Mouse (Mus musculus) myocyte (in vitro differentiated cells): ENCODE data around the gene Dnm1. TPM values are rescaled to one million over a fixed set of nuclear protein-coding genes. Genes with fewer than 3 reads are reported as not detected.

Source experiments
- H3K27me3 ChIP-seq: one replicate; pipeline ENCODE4 v1.6.1; 2011; ENCODE audit not compliant: control insufficient read depth, insufficient read depth, insufficient read length
- H3K36me3 ChIP-seq: one replicate; pipeline ENCODE4 v1.6.1; 2011; ENCODE audit not compliant: control insufficient read depth, insufficient read depth
- H3K4me2 ChIP-seq: one replicate; pipeline ENCODE4 v1.6.1; 2011; ENCODE audit warnings: low read depth, control low read depth
- H3K4me3 ChIP-seq: one replicate; pipeline ENCODE4 v1.5.1; 2011; ENCODE audit warnings: mild to moderate bottlenecking, control low read depth, moderate library complexity
- H3K79me2 ChIP-seq: one replicate; pipeline ENCODE4 v1.6.1; 2011; ENCODE audit not compliant: control insufficient read depth, insufficient read depth
- H3ac ChIP-seq: one replicate; pipeline ENCODE4 v1.6.1; 2011; ENCODE audit not compliant: control insufficient read depth, insufficient read length
- CEBPB ChIP-seq: IDR thresholded peaks from 2 replicates; pipeline ENCODE4 v1.6.1; 2011; ENCODE audit warnings: mild to moderate bottlenecking, moderate library complexity; ENCODE audit not compliant: poor library complexity, insufficient read depth, severe bottlenecking
- E2F4 ChIP-seq: IDR thresholded peaks from one replicate; pipeline ENCODE4 v1.6.1; 2011; ENCODE audit warnings: mild to moderate bottlenecking, control low read depth, moderate library complexity; ENCODE audit not compliant: insufficient read depth
- MAX ChIP-seq: IDR thresholded peaks from one replicate; pipeline ENCODE4 v1.6.1; 2011; ENCODE audit warnings: low read depth, mild to moderate bottlenecking, control low read depth
- MYOD1 ChIP-seq, 3 experiments: IDR thresholded peaks; one replicate each; pipeline ENCODE4 v1.6.1; 2011; ENCODE audit warnings: control low read depth in 2 of 3, low read depth in 2 of 3, mild to moderate bottlenecking in 2 of 3, moderate library complexity in 1 of 3; ENCODE audit not compliant: insufficient read length in 2 of 3, control insufficient read depth in 1 of 3
- MYOG ChIP-seq, 3 experiments: IDR thresholded peaks; one replicate each; pipeline ENCODE4 v1.6.1; 2011; ENCODE audit warnings: control low read depth in 2 of 3, low read depth in 2 of 3, mild to moderate bottlenecking in 2 of 3; ENCODE audit not compliant: insufficient read length in 2 of 3, control insufficient read depth in 1 of 3, insufficient read depth in 1 of 3
- POLR2A ChIP-seq: IDR thresholded peaks from one replicate; pipeline ENCODE4 v1.6.1; 2011; ENCODE audit warnings: low read depth, mild to moderate bottlenecking, control low read depth, moderate library complexity; ENCODE audit not compliant: insufficient read length
- POLR2AphosphoS2 ChIP-seq: IDR thresholded peaks from one replicate; pipeline ENCODE4 v1.6.1; 2011; ENCODE audit warnings: low read depth, control low read depth; ENCODE audit not compliant: insufficient read length
- REST ChIP-seq: IDR thresholded peaks from one replicate; pipeline ENCODE4 v1.6.1; 2011; ENCODE audit warnings: mild to moderate bottlenecking, control low read depth, moderate library complexity; ENCODE audit not compliant: insufficient read depth, insufficient read length
- SRF ChIP-seq: IDR thresholded peaks from one replicate; pipeline ENCODE4 v1.6.1; 2011; ENCODE audit warnings: low read depth; ENCODE audit not compliant: control insufficient read depth, insufficient read length
- TCF12 ChIP-seq: IDR thresholded peaks from one replicate; pipeline ENCODE4 v1.6.1; 2011; ENCODE audit warnings: mild to moderate bottlenecking, control low read depth; ENCODE audit not compliant: poor library complexity, insufficient read depth, severe bottlenecking
- TCF3 ChIP-seq: IDR thresholded peaks from one replicate; pipeline ENCODE4 v1.6.1; 2011; ENCODE audit warnings: low read depth, control low read depth; ENCODE audit not compliant: insufficient read length
- USF1 ChIP-seq: IDR thresholded peaks from one replicate; pipeline ENCODE4 v1.6.1; 2011; ENCODE audit warnings: low read depth, mild to moderate bottlenecking, control low read depth, moderate library complexity
- polyA plus RNA-seq: library from polyadenylated mRNA; unstranded; fragments of >200 nt; fragmentation: generic; extraction: Trizol; gene quantifications from one replicate; pipeline ENCODE4 v1.2.1, GENCODE M21; 2012; ENCODE audit warnings: missing spikeins

The Dnm1 gene
- 44.0 TPM for polyA plus RNA-seq

GRCm38 (mm10) chr2:32353007-32353542 lies at the start of gene Dnm1:
TSS of gene Dnm1 (minus strand) at chr2:32353338.
- Histone ChIP-seq H3K4me2 (peak within 1 kb of the TSS; percentile 90), H3K36me3 (no peaks in the 10 kb centered on the region), H3K79me2 (no peaks in the 10 kb centered on the region), H3K4me3 (peak within 1 kb of the TSS; percentile 33), H3ac (peak within 1 kb of the TSS; percentile 6), H3K27me3 (no peaks in the 10 kb centered on the region)
- no peak for TF ChIP-seq USF1
- no peak for TF ChIP-seq TCF12
- peak; percentile 9 for TF ChIP-seq POLR2AphosphoS2
- no peak for TF ChIP-seq MYOD1 (IDR thresholded peaks at IDR 0.05; ENCODE audit: control insufficient read depth in 1 of 3, insufficient read length in 2 of 3, low read depth in 2 of 3)

- peak overlapping the region; percentile 59 for H3ac ChIP-seq
- peak overlapping the region; percentile 99 for H3K4me2 ChIP-seq
- H3K36me3 ChIP-seq, result no peaks in the 10 kb centered on the region
- peaks cover 23% of the 10 kb centered on the region for H3K79me2 ChIP-seq
- H3K27me3 ChIP-seq, result no peaks in the 10 kb centered on the region
- TF ChIP-seq REST (no peak), MYOD1 (IDR thresholded peaks at IDR 0.05; ENCODE audit: control insufficient read depth in 1 of 3, insufficient read length in 2 of 3, low read depth in 2 of 3) (no peak), E2F4 (no peak), MAX (no peak), MYOG (IDR thresholded peaks at IDR 0.05; ENCODE audit: control insufficient read depth in 1 of 3, insufficient read depth in 1 of 3, insufficient read length in 2 of 3, low read depth in 2 of 3) (no peak), USF1 (no peak), POLR2A (no peak), TCF12 (no peak), POLR2AphosphoS2 (no peak), CEBPB (no peak), TCF3 (no peak), SRF (no peak)
- H3K4me3 ChIP-seq, result peak overlapping the region; percentile 83
Measured at GRCm38 (mm10) chr2:32396695-32397094, 43.6 kb upstream of the Dnm1 start.

GRCm38 (mm10) chr2:32395946-32396621 lies 42.9 kb upstream of the Dnm1 start:
- Histone ChIP-seq H3K36me3 (no peaks in the 10 kb centered on the region), H3K79me2 (peaks cover 23% of the 10 kb centered on the region), H3ac (peak overlapping the region; percentile 59), H3K27me3 (no peaks in the 10 kb centered on the region), H3K4me3 (peak overlapping the region; percentile 83), H3K4me2 (peak overlapping the region; percentile 99)
- TF ChIP-seq E2F4, result peak; percentile 38
- peak; percentile 63 for TF ChIP-seq POLR2AphosphoS2
- TF ChIP-seq MYOD1 (IDR thresholded peaks at IDR 0.05; ENCODE audit: control insufficient read depth in 1 of 3, insufficient read length in 2 of 3, low read depth in 2 of 3), result no peak
- peak; percentile 81 for TF ChIP-seq POLR2A
- peak in 1 of 3 experiments; percentile 30 for TF ChIP-seq MYOG (IDR thresholded peaks at IDR 0.05; ENCODE audit: control insufficient read depth in 1 of 3, insufficient read depth in 1 of 3, insufficient read length in 2 of 3, low read depth in 2 of 3)

GRCm38 (mm10) chr2:32395484-32395945 lies 42.4 kb upstream of the Dnm1 start, which contains the start of gene Ptges2:
TSS of gene Ptges2 (plus strand) at chr2:32395896.
- Histone ChIP-seq H3K4me3 (peak within 1 kb of the TSS; percentile 83), H3K27me3 (no peaks in the 10 kb centered on the region), H3K36me3 (no peaks in the 10 kb centered on the region), H3ac (peak within 1 kb of the TSS; percentile 59), H3K4me2 (peak within 1 kb of the TSS; percentile 99), H3K79me2 (peaks cover 23% of the 10 kb centered on the region)
- TF ChIP-seq MYOD1 (IDR thresholded peaks at IDR 0.05; ENCODE audit: control insufficient read depth in 1 of 3, insufficient read length in 2 of 3, low read depth in 2 of 3), result no peak
- peak; percentile 53 for TF ChIP-seq POLR2AphosphoS2
- TF ChIP-seq POLR2A, result peak; percentile 53
- TF ChIP-seq TCF3, result no peak
- TF ChIP-seq USF1, result peak; percentile 98
- peak; percentile 89 for TF ChIP-seq MAX

- no peak for TF ChIP-seq TCF12
- no peak for TF ChIP-seq MAX
- no peak for TF ChIP-seq CEBPB
- TF ChIP-seq E2F4, result no peak
- no peak for TF ChIP-seq POLR2AphosphoS2
- peak overlapping the region; percentile 91 for H3K4me2 ChIP-seq
- peak overlapping the region; percentile 83 for H3K4me3 ChIP-seq
- H3K79me2 ChIP-seq, result peaks cover 23% of the 10 kb centered on the region
- peak overlapping the region; percentile 59 for H3ac ChIP-seq
- no peaks in the 10 kb centered on the region for H3K27me3 ChIP-seq
- H3K36me3 ChIP-seq, result no peaks in the 10 kb centered on the region
Measured at GRCm38 (mm10) chr2:32394973-32395372, 41.8 kb upstream of the Dnm1 start.
